In the genomic region with DNA sequence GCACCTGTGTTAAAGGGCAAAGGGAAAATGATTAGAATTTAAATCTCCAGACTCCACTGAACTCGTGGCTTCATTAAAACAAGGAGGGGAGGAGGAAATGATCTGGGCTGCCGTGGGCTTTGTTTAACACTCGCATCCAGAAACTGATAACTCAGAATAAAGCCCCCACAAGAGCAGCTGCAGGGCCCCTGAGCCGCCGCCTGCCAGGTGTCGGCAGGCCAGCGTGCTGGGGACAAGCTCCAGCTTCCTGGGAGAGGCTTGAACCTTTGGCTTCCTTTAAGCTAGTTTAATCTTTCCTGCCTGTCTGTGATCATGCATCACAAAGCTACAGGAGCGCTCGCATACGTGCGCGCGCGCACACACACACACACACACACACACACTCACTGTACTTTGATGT, we compare ENCODE assay signal across 12 mouse cellular contexts.
DNase-seq lines count a peak whose midpoint lies in the region; ATAC-seq and TF ChIP-seq lines count a peak whose summit lies in the region.
"Had no signal": no experiment of that assay in that cellular context is flagged by ENCODE, and none has a peak within 500 bp of the region (broad histone marks: within the 10 kb centered on the region; RNA-seq: fewer than 3 reads in every experiment).

No protein-coding gene starts in this region.

- no peak for ATAC-seq in hindbrain, postnatal 0 days
- peak; percentile 28 for ATAC-seq in neural tube, embryonic 13.5 days (ENCODE audit: low read depth)

- no peak for TF ChIP-seq CTCF in hindbrain, postnatal 0 days (IDR thresholded peaks at IDR 0.05; ENCODE audit: low read depth)
- no peak for TF ChIP-seq CTCF in layer of hippocampus, adult 2 months (conservative IDR thresholded peaks at IDR 0.05)

- DNase-seq in ZHBTc4 (ENCODE audit: low read depth, low spot score): peak; percentile 48
- DNase-seq in forebrain, embryonic 10.5 days (ENCODE audit: extremely low spot score, low spot score): no peak
- DNase-seq in hindbrain, postnatal 0 days (ENCODE audit: low spot score): no peak
- DNase-seq in layer of hippocampus, postnatal 36 days: no peak
- DNase-seq in layer of hippocampus, adult 2 months (ENCODE audit: low spot score in 2 of 2): no peak
- DNase-seq in cerebellum, postnatal 14 days: no peak
- DNase-seq: adrenal gland, adult 8-10 months; cerebellum, adult 11 months; gastrocnemius, postnatal 36 days; liver, embryonic 13.5 days had no signal

- no peaks in the 10 kb centered on the region for H3K27me3 ChIP-seq in forebrain, embryonic 10.5 days (ENCODE audit: poor library complexity, severe bottlenecking)
- no peaks in the 10 kb centered on the region for H3K27me3 ChIP-seq in hindbrain, postnatal 0 days (ENCODE audit: insufficient read depth, low read length)
- H3K27me3 ChIP-seq in neural tube, embryonic 13.5 days: no peaks in the 10 kb centered on the region
- H3K27me3 ChIP-seq: embryonic facial prominence, embryonic 15.5 days; liver, embryonic 13.5 days had no signal

- peaks cover 67% of the 10 kb centered on the region for H3K4me1 ChIP-seq in forebrain, embryonic 10.5 days
- H3K4me1 ChIP-seq in hindbrain, postnatal 0 days (ENCODE audit: insufficient read depth, low read length): peaks cover 25% of the 10 kb centered on the region; the same call in 1 of the 2 replicates
- H3K4me1 ChIP-seq in neural tube, embryonic 13.5 days (replicated peaks): peaks cover 89% of the 10 kb centered on the region

- peak overlapping the region; percentile 56 for H3K27ac ChIP-seq in forebrain, embryonic 10.5 days
- peak overlapping the region; percentile 46; the same call in 1 of the 2 replicates for H3K27ac ChIP-seq in hindbrain, postnatal 0 days
- H3K27ac ChIP-seq in neural tube, embryonic 13.5 days (replicated peaks): peak overlapping the region; percentile 91
- H3K27ac ChIP-seq in layer of hippocampus, adult 2 months: no peak overlapping the region
- H3K27ac ChIP-seq: liver, embryonic 13.5 days had no signal

- no peaks in the 10 kb centered on the region for H3K36me3 ChIP-seq in forebrain, embryonic 10.5 days (replicated peaks)
- no peaks in the 10 kb centered on the region for H3K36me3 ChIP-seq in hindbrain, postnatal 0 days (ENCODE audit: insufficient read depth, low read length)
- H3K36me3 ChIP-seq in neural tube, embryonic 13.5 days: no peaks in the 10 kb centered on the region
- H3K36me3 ChIP-seq: embryonic facial prominence, embryonic 15.5 days; liver, embryonic 13.5 days had no signal

- H3K4me3 ChIP-seq in forebrain, embryonic 10.5 days: no peak overlapping the region
- no peak overlapping the region for H3K4me3 ChIP-seq in hindbrain, postnatal 0 days (ENCODE audit: low read length)
- H3K4me3 ChIP-seq in neural tube, embryonic 13.5 days: no peak overlapping the region
- H3K4me3 ChIP-seq in layer of hippocampus, adult 2 months: no peak overlapping the region
- H3K4me3 ChIP-seq: embryonic facial prominence, embryonic 15.5 days; liver, embryonic 13.5 days had no signal

- WGBS in forebrain, embryonic 10.5 days: 59% methylated on average over 14 of the region's 14 CpGs
- 50% methylated on average over 14 of the region's 14 CpGs for WGBS in hindbrain, postnatal 0 days
- WGBS in neural tube, embryonic 13.5 days: 54% methylated on average over 14 of the region's 14 CpGs

- no peaks in the 10 kb centered on the region for H3K9me3 ChIP-seq in forebrain, embryonic 10.5 days
- no peaks in the 10 kb centered on the region for H3K9me3 ChIP-seq in hindbrain, postnatal 0 days (ENCODE audit: low read length)
- H3K9me3 ChIP-seq in neural tube, embryonic 13.5 days: no peaks in the 10 kb centered on the region
- H3K9me3 ChIP-seq: embryonic facial prominence, embryonic 15.5 days; liver, embryonic 13.5 days had no signal

- no peak overlapping the region for H3K9ac ChIP-seq in hindbrain, postnatal 0 days (replicated peaks; ENCODE audit: low read length)
- 0 out of 2 replicates have a peak overlapping the region, but pooled peaks have one; percentile 41 for H3K9ac ChIP-seq in neural tube, embryonic 13.5 days
- H3K9ac ChIP-seq: embryonic facial prominence, embryonic 15.5 days; liver, embryonic 13.5 days had no signal

- no peak overlapping the region for H3K4me2 ChIP-seq in hindbrain, postnatal 0 days (ENCODE audit: low read depth, low read length)
- H3K4me2 ChIP-seq in neural tube, embryonic 13.5 days: peak overlapping the region; percentile 12; the same call in 1 of the 2 replicates
- H3K4me2 ChIP-seq: embryonic facial prominence, embryonic 15.5 days; liver, embryonic 13.5 days had no signal
